Mouse (Mus musculus): Measurements from ENCODE around the gene Crlf2. TPM values are rescaled to one million over a fixed set of nuclear protein-coding genes. Genes with fewer than 3 reads are reported as not detected.

Crlf2 gene
- total RNA-seq, 2 experiments from 2014 or later, result 32.9 to 39.9 TPM

DNA sequence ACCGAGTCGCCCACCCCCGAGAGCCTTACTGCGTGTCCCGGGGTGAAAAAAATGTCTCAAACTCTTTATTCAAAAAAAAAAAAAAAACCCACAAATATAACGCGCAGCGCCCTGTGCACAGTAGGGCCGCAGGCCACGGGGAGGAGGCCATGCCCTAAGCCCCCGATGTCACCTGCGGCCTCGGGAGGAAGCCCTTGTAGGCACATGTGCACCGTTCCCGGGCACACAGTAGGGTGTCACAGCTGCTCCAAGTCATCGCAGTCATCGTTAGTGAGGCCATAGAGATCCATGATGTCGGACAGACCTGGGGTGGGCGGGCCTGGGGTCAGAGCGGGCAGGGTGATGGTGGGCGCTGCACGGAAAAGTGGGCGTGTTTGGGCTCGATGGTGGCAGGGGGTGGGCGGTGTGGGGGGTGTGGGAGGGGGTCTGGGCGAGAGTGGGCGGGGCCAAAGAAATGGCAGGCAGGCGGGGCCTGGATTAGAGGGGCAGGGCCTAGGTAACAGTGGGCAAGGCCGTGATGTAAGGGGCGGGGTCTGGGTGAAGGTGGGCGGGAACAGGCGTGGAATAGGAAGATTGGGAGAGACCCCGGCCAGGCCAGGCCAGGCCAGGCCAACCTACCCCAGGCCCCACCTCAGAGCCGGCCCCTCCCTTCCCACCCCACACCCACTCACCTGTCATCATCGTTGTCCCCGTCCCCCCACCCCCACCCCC lies 8.4 kb downstream of the Crlf2 start:
- ATAC-seq (ENCODE audit: poor library complexity, severe bottlenecking), result no peak

DNA sequence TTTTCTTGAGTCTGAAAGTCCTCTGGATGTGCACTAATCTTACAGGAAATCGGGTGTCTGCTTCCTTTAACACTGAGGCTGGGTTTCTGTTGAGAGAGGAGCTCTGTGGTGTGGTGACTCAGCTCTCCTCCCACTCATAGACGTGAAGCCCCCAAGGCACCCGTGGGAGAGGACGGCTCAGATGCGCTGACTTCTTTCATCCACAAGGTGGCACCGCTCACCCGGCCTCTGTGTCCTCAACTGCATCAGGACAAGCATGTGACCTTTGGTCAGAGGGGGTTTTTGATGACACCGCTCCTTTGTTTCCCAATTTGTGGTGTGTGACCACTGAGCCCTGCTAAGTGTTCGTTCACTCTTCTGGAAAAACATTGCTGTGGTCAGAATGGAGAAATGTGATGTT lies 10.1 kb downstream of the Crlf2 start:
- peak; percentile 69 for ATAC-seq (ENCODE audit: poor library complexity, severe bottlenecking)

DNA sequence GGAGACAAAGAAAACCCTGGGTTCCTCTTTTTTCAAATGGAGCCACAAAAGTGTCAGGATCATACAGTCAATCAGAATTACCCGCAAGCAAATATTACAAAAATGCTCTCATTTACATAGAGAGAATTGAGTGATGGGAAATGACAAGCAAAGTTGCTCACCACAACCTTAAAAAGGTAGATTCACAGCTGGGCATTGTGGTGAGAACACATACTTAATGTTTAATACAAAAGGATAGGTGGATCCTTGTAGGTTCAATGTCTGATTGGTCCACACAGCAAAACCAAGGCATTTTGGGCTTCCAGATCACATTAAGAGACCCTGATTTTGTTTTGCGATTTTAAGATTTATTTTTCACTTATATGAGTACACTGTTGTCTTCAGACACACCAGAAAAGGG lies 11.7 kb downstream of the Crlf2 start:
- ATAC-seq (ENCODE audit: poor library complexity, severe bottlenecking), result no peak

DNA sequence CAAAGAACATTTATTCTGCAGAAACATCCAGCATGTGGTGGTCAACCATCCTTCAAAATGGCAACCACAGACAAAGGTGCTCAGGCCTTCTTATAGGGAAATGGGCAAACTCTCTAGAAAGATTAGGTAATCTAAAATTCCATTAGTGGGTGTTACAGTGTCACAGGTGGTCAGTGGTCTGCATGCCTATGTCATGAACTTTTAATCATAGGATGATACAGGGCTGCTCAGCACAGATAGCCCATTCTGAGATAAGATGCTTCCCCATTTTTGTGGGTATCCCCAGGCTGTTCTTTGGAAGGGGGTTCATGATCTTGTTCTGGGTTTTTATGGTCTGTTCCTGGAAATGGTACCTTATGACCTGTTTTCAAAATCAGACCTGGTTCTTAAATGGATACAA lies 49.1 kb downstream of the Crlf2 start:
- ATAC-seq (ENCODE audit: poor library complexity, severe bottlenecking), result no peak

DNA sequence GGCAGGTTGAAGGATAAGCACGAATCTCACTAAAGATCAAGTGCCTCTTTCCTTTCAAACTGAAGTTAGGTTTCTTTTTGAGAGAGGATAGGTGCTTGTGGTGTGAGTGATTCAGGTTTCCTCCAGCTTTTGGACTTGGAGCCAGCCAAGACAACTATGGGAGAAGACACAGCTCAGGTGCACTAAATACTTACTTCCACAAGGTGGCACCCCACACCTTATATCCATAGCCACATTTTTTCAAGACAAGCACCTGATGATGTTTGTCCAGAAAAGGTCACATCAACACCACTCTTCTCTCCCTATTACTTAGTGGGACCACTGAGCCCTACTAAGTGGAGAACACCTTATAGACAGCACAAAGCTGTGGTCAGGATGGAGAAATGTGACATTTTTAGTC lies 52.1 kb downstream of the Crlf2 start:
- peak; percentile 67 for ATAC-seq (ENCODE audit: poor library complexity, severe bottlenecking)

Other genes starting within 250 kb of the Crlf2 start
- gene Vmn2r16, start 228.8 kb downstream of the Crlf2 start, total RNA-seq (2015), result not detected in 2 replicates
- not detected in 2 replicates for gene Vmn2r16, start 228.8 kb downstream of the Crlf2 start, total RNA-seq (2017)
- not detected in 2 replicates for gene Vmn2r17, start 139.3 kb downstream of the Crlf2 start, total RNA-seq (2015)
- gene Vmn2r17, start 139.3 kb downstream of the Crlf2 start, total RNA-seq (2017), result not detected in 2 replicates
- 1.9 and 2.2 TPM in 2 replicates for gene 5430403G16Rik, start 132.0 kb upstream of the Crlf2 start, total RNA-seq (2015)
- 0.88 and 0.94 TPM in 2 replicates for gene 5430403G16Rik, start 132.0 kb upstream of the Crlf2 start, total RNA-seq (2017)
- 14.4 and 15.5 TPM in 2 replicates for gene 4930522L14Rik, start 192.9 kb upstream of the Crlf2 start, total RNA-seq (2015)
- 14.9 and 19.5 TPM in 2 replicates for gene 4930522L14Rik, start 192.9 kb upstream of the Crlf2 start, total RNA-seq (2017)

All from megakaryocyte, adult 5-6 weeks (primary cell).